Comparison of ENCODE assay signal across 11 mouse cellular contexts in the genomic region with DNA sequence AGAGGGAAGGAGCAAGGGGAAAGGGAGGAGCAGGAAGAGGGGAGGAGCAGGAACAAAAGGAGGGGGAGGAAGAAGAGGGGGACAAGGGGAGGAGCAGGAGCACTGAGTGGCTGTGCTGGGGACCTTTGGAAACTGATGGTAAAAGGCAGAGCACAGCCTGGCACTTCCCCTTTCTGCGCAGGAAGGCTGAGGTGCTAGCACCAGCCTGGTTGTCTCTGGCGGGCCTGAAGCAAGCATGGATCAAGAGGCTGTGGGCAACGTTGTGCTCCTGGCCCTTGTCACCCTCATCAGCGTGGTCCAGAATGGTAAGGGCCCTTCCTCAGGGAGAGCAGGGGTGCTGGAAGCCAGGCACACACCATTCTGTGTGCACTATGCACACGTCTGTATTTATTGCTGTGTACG. TPM values are rescaled to one million over a fixed set of nuclear protein-coding genes. Genes with fewer than 3 reads are reported as not detected.
DNase-seq lines count a peak whose midpoint lies in the region; ATAC-seq and TF ChIP-seq lines count a peak whose summit lies in the region.
"Had no signal": no experiment of that assay in that cellular context is flagged by ENCODE, and none has a peak within 500 bp of the region (broad histone marks: within the 10 kb centered on the region; RNA-seq: fewer than 3 reads in every experiment).

No protein-coding gene starts in this region.

- no peak overlapping the region for H3K27ac ChIP-seq in kidney, adult 2 months (ENCODE audit: insufficient read depth, low read depth, low read length)
- H3K27ac ChIP-seq in limb, embryonic 13.5 days = no peak overlapping the region
- H3K27ac ChIP-seq: hindbrain, postnatal 0 days had no signal

- H3K4me1 ChIP-seq in kidney, adult 2 months (ENCODE audit: control insufficient read depth, insufficient read depth, low read length) = no peaks in the 10 kb centered on the region
- peaks cover 41% of the 10 kb centered on the region for H3K4me1 ChIP-seq in G1E (ENCODE audit: insufficient read depth, low read depth, low read length)
- no peaks in the 10 kb centered on the region for H3K4me1 ChIP-seq in limb, embryonic 13.5 days

- ATAC-seq in G1E (ENCODE audit: extremely low read depth, insufficient number of reproducible peaks, low FRiP score, poor library complexity, severe bottlenecking) = peak; percentile 70
- ATAC-seq in limb, embryonic 13.5 days (ENCODE audit: low FRiP score, low read depth) = 0 out of 2 replicates have a peak, but pooled peaks have one; percentile 28
- peak; percentile 32 for ATAC-seq in megakaryocyte-erythroid progenitor cell, adult 5-6 weeks (replicated peaks; ENCODE audit: low FRiP score, low TSS enrichment, poor library complexity, severe bottlenecking)
- ATAC-seq: hindbrain, postnatal 0 days had no signal

- peak overlapping the region; percentile 42; the same call in 1 of the 2 replicates for H3K4me3 ChIP-seq in kidney, adult 2 months (ENCODE audit: insufficient read depth, low read depth, low read length)
- H3K4me3 ChIP-seq in G1E (ENCODE audit: low read depth, low read length) = peak overlapping the region; percentile 65
- no peak overlapping the region for H3K4me3 ChIP-seq in limb, embryonic 13.5 days

- TF ChIP-seq CTCF in kidney, adult 2 months (conservative IDR thresholded peaks at IDR 0.05; ENCODE audit: insufficient read depth, insufficient read length, low read depth, low read length) = no peak
- no peak for TF ChIP-seq CTCF in G1E (IDR thresholded peaks at IDR 0.05; ENCODE audit: low read depth, low read length)

- no peak for TF ChIP-seq POLR2A in kidney, adult 2 months (IDR thresholded peaks at IDR 0.05; ENCODE audit: low read depth, low read length)

- no peak overlapping the region for H3K9ac ChIP-seq in limb, embryonic 13.5 days

- no peaks in the 10 kb centered on the region for H3K27me3 ChIP-seq in kidney, adult 2 months (replicated peaks; ENCODE audit: control insufficient read depth, insufficient read depth, low read length)
- H3K27me3 ChIP-seq in G1E (ENCODE audit: insufficient read depth, low read length) = peaks cover 2% of the 10 kb centered on the region; the same call in 1 of the 2 replicates
- no peaks in the 10 kb centered on the region for H3K27me3 ChIP-seq in limb, embryonic 13.5 days

- no peaks in the 10 kb centered on the region for H3K36me3 ChIP-seq in kidney, adult 2 months (ENCODE audit: control insufficient read depth, insufficient read depth, low read length)
- H3K36me3 ChIP-seq in G1E (replicated peaks) = peaks cover 4% of the 10 kb centered on the region
- no peaks in the 10 kb centered on the region for H3K36me3 ChIP-seq in limb, embryonic 13.5 days

- no peak overlapping the region for H3K4me2 ChIP-seq in limb, embryonic 13.5 days (replicated peaks)

- WGBS in kidney, adult 2 months = 71% methylated on average over 6 of the region's 6 CpGs
- 53% methylated on average over 5 of the region's 6 CpGs for WGBS in limb, embryonic 13.5 days

- no peak for DNase-seq in kidney, adult 2 months
- DNase-seq in kidney, postnatal 36 days = no peak
- peak; percentile 46 for DNase-seq in G1E (ENCODE audit: low spot score)
- DNase-seq in layer of hippocampus, adult 9-10 months (ENCODE audit: low spot score) = no peak
- no peak for DNase-seq in right cerebral cortex, adult 2 months (ENCODE audit: low spot score in 2 of 2)
- no peak for DNase-seq in neural tube, embryonic 10.5 days (ENCODE audit: extremely low spot score, low spot score)
- DNase-seq: cerebellum, adult 18-20 months; gastrocnemius, postnatal 14 days had no signal

- no peaks in the 10 kb centered on the region for H3K9me3 ChIP-seq in G1E (replicated peaks)
- no peaks in the 10 kb centered on the region for H3K9me3 ChIP-seq in limb, embryonic 13.5 days

RNA-seq across cellular contexts. Expression of a gene that starts 0.3 kb away (rescaled TPM):
- polyA plus RNA-seq in kidney, adult 2 months (2012; rRNA removed) = 12.7 and 15.8 TPM in 2 replicates
- total RNA-seq in G1E (2014; fragmentation: Nextera tagmentation) (38.1 and 43.8 TPM in 2 replicates), G1E (2017) (143 and 157 TPM in 2 replicates)
- polyA plus RNA-seq in G1E (2012) = 1.0 and 1.5 TPM in 2 replicates
- polyA plus RNA-seq in limb, embryonic 13.5 days (2015; fragmentation: Nextera tagmentation; extraction: Ambion mirVana) = 12.6 and 13.1 TPM in 2 replicates
- 8.8 and 11.6 TPM in 2 replicates for total RNA-seq in megakaryocyte-erythroid progenitor cell, adult 5-6 weeks (2014; fragmentation: Nextera tagmentation)
- total RNA-seq in megakaryocyte-erythroid progenitor cell, adult 5-6 weeks (2017) = 20.9 and 41.6 TPM in 2 replicates
